Mouse (Mus musculus) megakaryocyte progenitor cell, adult 5-6 weeks (primary cell): Measurements from ENCODE around the gene Ass1. TPM values are rescaled to one million over a fixed set of nuclear protein-coding genes. Genes with fewer than 3 reads are reported as not detected.

ENCODE experiments used
- ATAC-seq: replicated peaks from 2 replicates; pipeline ENCODE4 v1.8.0; 2016; ENCODE audit warnings: mild to moderate bottlenecking, moderate TSS enrichment, inconsistent platforms; ENCODE audit not compliant: poor library complexity
- total RNA-seq, 2 experiments: library from RNA; stranded (forward) in 1 of 2; stranded (reverse) in 1 of 2; fragments of 157-497, 149-512 nt in 1 of 2; fragments of 200-1000 nt in 1 of 2; gene quantifications; 2 replicates each; pipeline versions ENCODE4 v1.2.3 to v1.2.4; 2015 to 2017

Gene Ass1
- total RNA-seq, 2 experiments from 2014 or later, result 78.4 to 127 TPM

GRCm38 (mm10) chr2:31458460-31458859 lies 11.5 kb upstream of the Ass1 start:
- ATAC-seq, result no peak

DNA sequence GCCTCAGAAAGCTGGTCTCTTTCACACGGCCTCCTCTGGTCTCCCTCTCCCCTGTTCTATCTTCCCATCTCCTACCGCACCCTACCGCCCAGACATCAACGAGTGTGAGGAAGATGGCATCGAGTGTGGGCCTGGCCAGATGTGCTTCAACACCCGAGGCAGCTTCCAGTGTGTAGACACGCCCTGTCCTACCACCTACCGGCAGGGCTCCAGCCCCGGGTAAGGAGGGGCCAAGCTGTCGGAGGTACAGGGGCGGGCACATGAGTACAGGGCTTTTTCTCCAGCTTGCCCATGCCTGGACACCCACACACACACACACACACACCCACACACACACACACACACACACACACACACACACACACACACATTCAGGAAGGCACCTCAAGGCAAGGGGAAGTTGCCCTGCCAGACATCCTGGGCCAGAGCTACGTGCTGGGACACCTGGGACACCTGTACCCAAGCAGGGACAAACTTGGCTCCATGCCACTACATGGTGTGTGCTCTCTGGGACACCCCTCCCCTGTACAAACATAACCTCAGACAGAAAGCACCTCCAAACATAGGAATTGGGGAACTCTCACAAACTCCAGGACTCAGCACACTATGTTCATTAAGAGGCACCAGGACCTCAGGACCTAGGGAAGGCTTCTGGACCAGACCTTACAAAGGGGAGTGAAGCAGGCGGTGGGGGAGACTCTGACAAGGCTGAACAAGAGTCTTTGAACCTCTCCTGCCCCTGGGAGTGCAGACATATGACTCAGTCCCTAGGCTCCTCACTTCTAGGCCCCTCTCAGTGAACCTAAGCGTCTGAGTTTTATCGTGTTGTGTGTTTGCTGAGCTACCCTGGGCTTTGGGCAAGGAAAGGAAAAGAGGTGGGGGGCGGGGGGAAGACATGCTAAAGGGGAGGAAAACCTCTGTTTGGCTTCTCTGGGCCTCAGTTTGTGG lies 10.7 kb upstream of the Ass1 start:
- peak; percentile 69 for ATAC-seq

GRCm38 (mm10) chr2:31460025-31460571 lies 9.9 kb upstream of the Ass1 start:
- ATAC-seq, result peak; percentile 76

DNA sequence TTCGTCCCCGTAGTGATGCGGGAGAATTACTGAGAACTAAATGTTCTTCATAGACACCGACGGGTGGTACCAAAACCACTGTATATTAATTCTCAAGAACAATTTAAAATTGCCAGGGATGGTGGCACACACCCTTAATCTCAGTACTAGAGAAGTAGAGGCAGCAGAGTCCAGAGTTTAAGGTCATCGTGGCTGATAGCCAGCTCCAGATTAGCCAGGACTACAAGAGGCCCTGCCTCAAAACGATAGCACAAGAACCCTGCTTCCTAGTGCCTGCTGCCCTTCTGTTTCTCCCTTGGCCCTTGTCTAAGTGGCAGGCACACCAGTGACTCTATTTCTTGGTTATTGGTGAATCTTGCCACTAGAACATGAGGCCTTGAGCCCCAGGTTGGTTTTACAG lies 9.1 kb upstream of the Ass1 start:
- no peak for ATAC-seq

- ATAC-seq, result no peak
Measured at GRCm38 (mm10) chr2:31462051-31462450, 8.0 kb upstream of the Ass1 start.

DNA sequence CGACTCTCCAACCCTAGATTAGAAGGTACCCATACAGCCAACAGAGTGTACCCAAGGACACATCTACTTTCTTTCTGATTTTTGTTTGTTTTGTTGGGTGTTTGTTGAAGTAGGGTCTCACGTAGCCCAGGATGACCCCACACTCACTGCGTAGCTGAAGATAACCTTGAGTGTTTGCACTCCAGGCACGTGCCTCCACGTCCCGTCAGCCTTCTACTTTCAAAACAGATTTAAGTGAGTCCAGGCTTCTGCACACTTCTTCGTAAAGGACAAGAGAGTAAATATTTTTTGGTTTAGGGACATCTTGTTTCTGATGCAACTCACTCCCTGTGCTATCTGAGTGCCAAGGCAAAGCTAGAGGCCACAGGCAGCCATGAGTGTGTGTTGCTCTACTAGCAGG lies 6.8 kb upstream of the Ass1 start:
- ATAC-seq, result no peak

GRCm38 (mm10) chr2:31463696-31464528 lies 6.1 kb upstream of the Ass1 start:
- ATAC-seq, result no peak; the same call in 1 of the 2 replicates

- ATAC-seq, result no peak
Measured at GRCm38 (mm10) chr2:31464529-31464910, 5.5 kb upstream of the Ass1 start.

DNA sequence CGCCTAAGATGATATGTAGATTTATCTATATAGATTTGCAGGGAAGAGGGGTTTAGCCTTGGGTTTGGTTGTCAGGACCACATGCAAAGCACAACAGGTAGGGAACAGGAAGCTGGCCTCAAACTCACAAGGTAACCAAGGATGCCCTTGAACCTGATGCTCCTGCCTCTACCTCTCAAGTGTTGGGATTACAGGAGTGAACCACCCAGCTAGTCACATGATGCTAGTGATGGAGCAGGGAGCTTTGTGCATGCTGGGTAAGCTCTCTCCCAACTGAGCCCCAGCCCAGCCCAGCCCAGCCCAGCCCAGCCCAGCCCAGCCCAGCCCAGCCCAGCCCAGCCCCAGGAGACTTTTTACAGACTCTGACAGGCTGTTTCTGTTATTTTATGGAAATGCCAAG lies 2.5 kb upstream of the Ass1 start:
- no peak for ATAC-seq

DNA sequence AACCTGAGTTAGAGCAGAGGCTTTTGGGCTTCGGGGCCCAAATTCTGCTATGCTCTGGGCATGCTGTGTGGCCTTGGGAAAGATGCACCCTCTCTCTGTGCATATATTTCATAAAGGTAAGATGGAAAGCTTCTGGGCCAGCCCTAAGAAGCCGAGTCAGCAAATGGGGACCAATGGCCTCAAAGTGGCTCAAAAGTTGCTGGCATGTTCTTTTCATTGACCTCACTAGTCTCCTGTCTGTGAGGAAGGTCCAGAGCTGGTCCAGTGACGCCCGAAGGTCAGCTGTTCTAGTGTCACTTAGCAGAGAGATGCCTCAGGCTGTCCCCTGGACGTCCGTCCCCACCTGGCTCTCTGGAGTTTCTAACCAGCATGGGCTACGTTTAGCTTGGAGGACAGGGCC lies 1.1 kb upstream of the Ass1 start:
- ATAC-seq, result no peak

GRCm38 (mm10) chr2:31469480-31469879 lies 527 bp upstream of the Ass1 start:
- no peak for ATAC-seq

- peak; percentile 55 for ATAC-seq
Measured at GRCm38 (mm10) chr2:31470683-31471385, 827 bp downstream of the Ass1 start.

GRCm38 (mm10) chr2:31471611-31472010 lies 1.6 kb downstream of the Ass1 start:
- no peak for ATAC-seq

DNA sequence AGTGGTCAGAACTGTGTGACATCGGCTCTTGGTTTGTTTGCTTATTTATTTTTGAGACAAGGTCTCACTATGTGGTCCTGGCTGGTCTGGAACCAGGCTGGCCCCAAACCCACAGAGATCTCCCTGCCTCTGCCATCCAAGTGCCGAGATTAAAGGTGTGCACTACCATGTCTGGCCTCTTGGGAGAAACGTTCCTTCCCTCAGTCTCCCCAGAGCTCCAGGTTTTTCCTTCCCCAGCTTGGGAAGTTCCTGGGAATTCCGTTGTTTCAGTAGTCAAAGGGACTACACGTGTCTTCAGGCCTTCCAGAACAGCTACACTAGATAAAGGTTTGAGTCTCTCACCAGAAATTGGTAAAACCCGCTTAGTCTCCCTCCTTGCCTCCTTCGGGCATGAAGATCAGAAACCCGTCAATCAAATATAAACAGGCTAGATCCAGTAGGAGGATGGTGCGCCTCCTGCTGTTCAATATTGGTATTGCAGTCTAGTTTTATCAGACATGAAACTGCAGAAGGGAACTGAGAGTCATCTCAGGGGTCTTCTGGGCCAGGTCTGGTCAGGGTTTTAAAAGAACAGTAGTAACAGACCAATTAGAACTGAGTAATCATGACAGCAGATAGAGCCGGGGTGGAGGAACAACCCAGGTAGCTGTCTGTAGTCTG lies 2.5 kb downstream of the Ass1 start:
- peak; percentile 45 for ATAC-seq

- ATAC-seq, result no peak
Measured at GRCm38 (mm10) chr2:31473941-31474340, 3.9 kb downstream of the Ass1 start.

- no peak for ATAC-seq
Measured at GRCm38 (mm10) chr2:31474686-31475085, 4.7 kb downstream of the Ass1 start.

- ATAC-seq, result no peak
Measured at GRCm38 (mm10) chr2:31476107-31476820, 6.3 kb downstream of the Ass1 start.

DNA sequence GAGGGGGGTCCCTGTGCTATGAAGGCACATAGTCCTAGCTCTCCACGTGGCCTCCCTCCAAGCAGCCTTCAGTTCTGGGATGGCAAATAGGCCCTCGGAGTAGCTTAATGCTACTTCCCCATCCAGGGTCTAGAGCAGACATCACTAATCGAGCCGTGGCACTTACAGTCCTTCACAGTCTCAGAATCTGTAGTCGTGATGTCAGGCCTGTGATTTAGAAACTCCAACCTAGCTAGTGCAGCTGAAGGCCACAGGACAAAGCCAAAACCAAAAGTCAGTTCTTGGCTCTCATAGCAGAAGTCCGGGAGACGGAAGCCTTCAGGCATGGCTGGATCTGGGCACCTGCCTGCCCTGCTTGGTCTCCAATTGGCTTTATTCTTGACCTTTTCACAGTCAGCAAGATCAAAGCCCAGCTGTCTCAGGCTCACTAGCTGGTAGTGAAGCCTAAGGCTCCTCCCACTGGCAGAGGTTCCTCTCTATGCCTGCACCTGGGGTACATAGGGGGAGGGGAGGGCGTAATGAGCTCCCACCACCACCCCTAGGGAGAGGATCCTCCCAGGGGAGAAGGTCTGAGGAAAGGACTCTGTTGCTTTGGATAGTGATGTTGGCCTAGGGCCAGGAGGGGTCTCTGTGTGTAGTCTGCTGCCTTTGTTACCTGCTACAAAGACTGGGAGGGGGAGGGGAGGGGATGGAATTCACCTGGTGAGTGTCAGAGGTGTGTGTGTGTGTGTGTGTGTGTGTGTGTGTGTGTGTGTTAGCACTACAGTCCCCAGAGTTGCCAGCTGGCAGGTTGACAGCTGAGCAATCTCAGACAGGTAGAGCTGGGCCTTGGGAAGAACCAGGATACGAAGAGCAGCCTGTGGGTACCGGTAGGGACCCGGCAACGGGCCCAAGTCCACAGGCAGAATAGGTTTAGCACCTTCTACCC lies 7.5 kb downstream of the Ass1 start:
- no peak for ATAC-seq
